Mouse (Mus musculus) hindbrain, embryonic 15.5 days (tissue): ENCODE data around the gene Ccl20. TPM values are rescaled to one million over a fixed set of nuclear protein-coding genes. Genes with fewer than 3 reads are reported as not detected.

Experiments used
- ATAC-seq: fragments of 200-750 bp; cut with Nextera tagmentation; 2 replicates; pipeline ENCODE4 v1.8.0; 2017; ENCODE audit warnings: low read depth, moderate number of reproducible peaks, moderate TSS enrichment; ENCODE audit not compliant: low FRiP score
- H3K27ac ChIP-seq: fragments of 300-500 bp; sonication (generic); replicated peaks from 2 replicates; pipeline ENCODE4 v1.5.1; 2015; ENCODE audit warnings: mild to moderate bottlenecking, inconsistent platforms
- H3K27me3 ChIP-seq: fragments of 300-500 bp; sonication (generic); 2 replicates; pipeline ENCODE4 v1.6.1; 2015; ENCODE audit warnings: control low read depth, inconsistent platforms
- H3K36me3 ChIP-seq: fragments of 300-500 bp; sonication (generic); 2 replicates; pipeline ENCODE4 v1.6.1; 2015; ENCODE audit warnings: control low read depth, inconsistent platforms
- H3K4me1 ChIP-seq: fragments of 300-500 bp; sonication (generic); replicated peaks from 2 replicates; pipeline ENCODE4 v1.6.1; 2015; ENCODE audit warnings: control low read depth, inconsistent platforms
- H3K4me2 ChIP-seq: fragments of 300-500 bp; sonication (generic); 2 replicates; pipeline ENCODE4 v1.6.1; 2015; ENCODE audit warnings: moderate library complexity, mild to moderate bottlenecking, inconsistent platforms
- H3K4me3 ChIP-seq: fragments of 300-500 bp; sonication (generic); 2 replicates; pipeline ENCODE4 v1.5.1; 2015; ENCODE audit warnings: mild to moderate bottlenecking, inconsistent platforms
- H3K9ac ChIP-seq: fragments of 300-500 bp; sonication (generic); 2 replicates; pipeline ENCODE4 v1.6.1; 2015; ENCODE audit warnings: inconsistent platforms
- H3K9me3 ChIP-seq: fragments of 300-500 bp; sonication (generic); 2 replicates; pipeline ENCODE4 v1.6.1; 2016; ENCODE audit warnings: control low read depth, inconsistent platforms
- WGBS: fragments of 180-500 bp; shearing (Covaris S2); methylation state at CpG from one replicate; pipeline ENCODE4 v1.1.7; 2015; 5-methylcytosine and 5-hydroxymethylcytosine counted together
- polyA plus RNA-seq: library from polyadenylated mRNA; unstranded; fragments of >200 nt; fragmentation: Nextera tagmentation; extraction: Ambion mirVana; gene quantifications from 2 replicates; pipeline ENCODE4 v1.2.1, GENCODE M21; 2015

Ccl20 gene
- not detected in 2 replicates for polyA plus RNA-seq

DNA sequence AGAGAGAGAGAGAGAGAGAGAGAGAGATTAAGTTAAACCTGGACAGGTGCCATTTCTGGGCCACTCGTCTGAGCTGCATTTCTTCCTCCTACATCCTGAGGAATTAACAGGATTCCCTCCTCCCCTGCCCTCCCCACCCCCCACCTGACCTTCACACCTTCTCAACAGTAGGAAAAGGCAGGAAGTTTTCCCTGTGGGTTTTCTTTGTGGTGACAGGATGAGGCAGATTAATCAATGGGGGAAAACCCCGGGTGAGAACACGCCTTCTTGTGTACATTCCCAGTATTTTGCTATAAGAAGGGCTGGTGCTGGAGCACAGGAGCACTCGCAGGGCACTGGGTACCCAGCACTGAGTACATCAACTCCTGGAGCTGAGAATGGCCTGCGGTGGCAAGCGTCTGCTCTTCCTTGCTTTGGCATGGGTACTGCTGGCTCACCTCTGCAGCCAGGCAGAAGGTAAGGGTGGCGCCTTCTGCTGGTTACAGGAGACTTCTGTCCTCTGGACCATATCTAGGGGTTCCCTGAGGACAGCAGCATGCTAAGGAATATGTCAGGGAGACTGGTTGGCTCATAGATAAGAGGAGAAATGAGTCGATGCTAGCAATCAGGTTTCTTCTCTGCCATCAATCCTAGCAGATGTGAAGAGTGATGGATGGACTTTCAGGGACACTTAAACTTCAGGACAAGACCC is at the start of gene Ccl20:
Gene Ccl20, plus strand, starts transcription at position 320 of the 691 bp plus-strand sequence.
- no peak within 1 kb of the TSS for H3K4me3 ChIP-seq
- H3K9me3 ChIP-seq, result no peaks in the 10 kb centered on the region
- no peaks in the 10 kb centered on the region for H3K36me3 ChIP-seq
- H3K27ac ChIP-seq, result no peak within 1 kb of the TSS
- H3K4me2 ChIP-seq, result no peak within 1 kb of the TSS
- H3K9ac ChIP-seq, result no peak within 1 kb of the TSS
- no peaks in the 10 kb centered on the region for H3K4me1 ChIP-seq
- 43% methylated on average over 8 of the region's 8 CpGs for WGBS
- no peaks in the 10 kb centered on the region for H3K27me3 ChIP-seq
- no peak for ATAC-seq

DNA sequence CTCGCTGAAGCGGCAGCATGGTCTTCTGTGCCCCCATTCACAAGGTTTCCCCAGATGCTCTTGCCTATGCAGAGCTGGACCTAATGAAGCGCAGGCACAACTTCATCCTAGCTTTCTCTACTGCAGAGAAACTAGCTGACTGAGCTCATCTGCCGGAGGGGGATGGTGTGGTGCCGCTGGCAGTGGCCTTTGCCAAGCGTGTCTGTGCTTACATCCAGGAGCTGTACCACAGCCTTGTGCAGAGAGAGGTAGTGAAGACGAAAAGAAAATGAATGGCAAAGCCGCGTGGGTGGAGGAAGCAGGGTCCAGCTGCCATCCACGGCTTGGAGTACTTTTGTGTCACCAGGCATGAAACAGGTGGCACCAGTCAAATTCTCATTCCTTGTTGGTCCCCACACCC is 49.4 kb upstream of the Ccl20 start:
- Histone ChIP-seq H3K9me3 (no peaks in the 10 kb centered on the region), H3K9ac (no peak overlapping the region), H3K4me2 (no peak overlapping the region), H3K36me3 (no peaks in the 10 kb centered on the region), H3K4me1 (no peaks in the 10 kb centered on the region), H3K4me3 (no peak overlapping the region), H3K27me3 (no peaks in the 10 kb centered on the region), H3K27ac (no peak overlapping the region)
- ATAC-seq, result no peak
- 85% methylated on average over 10 of the region's 10 CpGs for WGBS

DNA sequence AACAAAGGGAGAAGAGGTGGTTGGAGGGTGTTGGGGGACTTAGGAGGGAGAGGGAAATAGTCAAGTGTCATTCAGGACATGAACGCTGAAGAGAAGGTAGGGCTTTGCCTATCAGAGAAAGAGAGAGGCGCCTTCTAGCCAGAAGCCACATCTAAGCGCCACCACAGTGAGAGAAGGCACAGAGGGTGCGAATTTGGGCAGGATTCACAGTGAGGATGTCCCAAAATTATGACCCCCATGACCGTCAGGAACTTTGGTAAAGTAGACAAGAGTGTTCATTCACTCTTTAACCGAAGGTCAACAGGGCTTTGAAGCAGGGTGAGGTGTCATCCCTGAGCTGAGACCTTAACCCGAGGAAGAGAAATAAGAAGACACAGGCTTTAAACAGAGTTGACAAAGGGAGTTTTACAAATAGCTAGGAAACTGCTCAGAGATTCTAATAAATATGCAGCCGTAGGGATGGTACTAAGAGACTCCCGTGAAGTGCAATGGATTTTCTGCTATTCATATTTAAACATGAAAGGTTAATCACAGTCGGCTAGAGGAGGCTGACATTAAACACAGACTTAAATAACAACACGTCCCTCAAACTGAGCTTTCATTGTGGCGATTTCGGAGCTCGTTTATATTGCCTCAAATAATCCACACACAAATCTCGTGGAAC is 40.9 kb upstream of the Ccl20 start:
- WGBS, result 39% methylated on average over 15 of the region's 15 CpGs
- no peaks in the 10 kb centered on the region for H3K36me3 ChIP-seq
- peak overlapping the region; percentile 27 for H3K4me3 ChIP-seq
- H3K9ac ChIP-seq, result no peak overlapping the region
- H3K4me2 ChIP-seq, result peak overlapping the region; percentile 47
- no peaks in the 10 kb centered on the region for H3K4me1 ChIP-seq
- H3K27ac ChIP-seq, result no peak overlapping the region
- no peaks in the 10 kb centered on the region for H3K27me3 ChIP-seq
- ATAC-seq, result peak; percentile 65
- no peaks in the 10 kb centered on the region for H3K9me3 ChIP-seq

DNA sequence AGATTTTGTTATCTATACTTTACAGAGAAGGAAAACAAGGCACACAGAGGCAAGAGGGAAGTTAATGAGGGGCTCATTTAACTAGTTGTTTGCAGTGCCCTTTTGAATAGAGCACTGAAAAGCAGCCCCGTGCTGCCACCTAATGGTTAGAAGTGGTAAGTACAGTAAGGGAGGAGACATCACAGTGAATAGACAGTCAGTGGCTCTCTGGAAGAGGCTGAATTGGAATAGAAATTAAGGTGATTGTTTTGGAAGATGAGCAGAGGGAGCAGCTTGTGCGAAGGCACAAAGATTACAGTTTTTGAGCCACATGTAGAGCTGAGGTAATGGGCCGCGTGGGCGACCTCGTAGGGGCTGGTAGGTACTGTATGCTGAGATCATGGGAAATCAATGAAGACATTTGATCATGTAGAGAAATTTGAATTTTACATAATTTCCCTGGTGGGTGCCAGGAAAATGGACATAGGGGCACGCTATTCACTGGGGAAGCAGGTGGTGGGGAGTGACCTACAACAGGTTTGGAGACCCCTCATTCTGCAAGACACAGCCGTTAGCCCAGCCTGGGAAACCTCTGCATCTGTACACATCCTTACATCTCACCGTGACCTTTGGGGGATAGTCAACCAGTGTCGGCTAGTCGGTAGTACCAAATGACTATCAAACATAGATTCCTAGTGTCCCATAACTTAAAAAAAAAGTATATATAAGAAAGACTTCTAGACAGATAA is 40.2 kb upstream of the Ccl20 start:
- H3K36me3 ChIP-seq, result no peaks in the 10 kb centered on the region
- H3K27me3 ChIP-seq, result no peaks in the 10 kb centered on the region
- ATAC-seq, result peak; percentile 93
- no peaks in the 10 kb centered on the region for H3K4me1 ChIP-seq
- no peak overlapping the region for H3K27ac ChIP-seq
- peak overlapping the region; percentile 27 for H3K4me3 ChIP-seq
- H3K9me3 ChIP-seq, result no peaks in the 10 kb centered on the region
- H3K9ac ChIP-seq, result no peak overlapping the region
- H3K4me2 ChIP-seq, result peak overlapping the region; percentile 47
- WGBS, result 45% methylated on average over 11 of the region's 11 CpGs

DNA sequence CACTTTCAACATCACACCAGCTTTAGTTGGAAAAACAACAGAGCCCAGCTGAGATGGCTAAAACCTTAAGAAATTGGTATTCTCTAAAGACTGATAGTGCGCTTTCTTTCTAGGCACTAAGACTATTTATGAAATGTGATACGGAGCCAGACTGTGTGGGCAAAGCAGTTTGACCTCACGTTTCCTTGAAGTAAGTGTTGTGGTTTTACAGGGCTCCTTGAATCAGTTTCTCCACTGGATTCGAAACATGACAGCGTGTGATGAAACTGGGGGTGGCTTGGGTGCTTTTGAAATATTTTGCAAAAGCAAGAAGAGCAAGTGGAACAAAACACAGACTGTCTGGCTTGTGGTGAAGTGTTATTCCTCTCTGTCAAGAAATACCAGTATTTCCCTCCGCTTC is 39.5 kb upstream of the Ccl20 start:
- ATAC-seq, result no peak
- no peaks in the 10 kb centered on the region for H3K9me3 ChIP-seq
- H3K4me3 ChIP-seq, result no peak overlapping the region
- 82% methylated on average over 6 of the region's 6 CpGs for WGBS
- H3K27ac ChIP-seq, result no peak overlapping the region
- no peak overlapping the region for H3K4me2 ChIP-seq
- no peaks in the 10 kb centered on the region for H3K36me3 ChIP-seq
- no peak overlapping the region for H3K9ac ChIP-seq
- H3K4me1 ChIP-seq, result no peaks in the 10 kb centered on the region
- H3K27me3 ChIP-seq, result no peaks in the 10 kb centered on the region

DNA sequence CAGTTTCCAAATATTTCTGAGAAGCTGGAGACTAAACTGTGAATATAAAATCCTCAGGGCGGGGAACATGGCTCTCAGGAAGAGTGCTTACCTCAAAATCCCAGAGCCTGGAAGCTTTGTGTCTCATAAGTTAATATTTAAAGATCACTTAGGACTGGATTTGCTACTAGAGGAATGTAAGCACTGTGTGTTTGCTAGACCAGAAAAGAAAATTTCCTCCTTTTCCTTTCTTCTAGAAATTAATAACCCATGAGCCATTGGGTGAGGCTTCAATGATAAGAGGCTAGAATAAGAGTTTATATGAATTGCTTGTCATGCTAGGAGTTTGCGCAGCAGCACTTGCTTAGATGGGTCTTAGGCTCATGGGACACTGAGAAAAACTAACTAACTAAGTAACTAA is 31.8 kb upstream of the Ccl20 start:
- H3K9me3 ChIP-seq, result no peaks in the 10 kb centered on the region
- ATAC-seq, result no peak
- WGBS, result 92% methylated on average over 2 of the region's 2 CpGs

DNA sequence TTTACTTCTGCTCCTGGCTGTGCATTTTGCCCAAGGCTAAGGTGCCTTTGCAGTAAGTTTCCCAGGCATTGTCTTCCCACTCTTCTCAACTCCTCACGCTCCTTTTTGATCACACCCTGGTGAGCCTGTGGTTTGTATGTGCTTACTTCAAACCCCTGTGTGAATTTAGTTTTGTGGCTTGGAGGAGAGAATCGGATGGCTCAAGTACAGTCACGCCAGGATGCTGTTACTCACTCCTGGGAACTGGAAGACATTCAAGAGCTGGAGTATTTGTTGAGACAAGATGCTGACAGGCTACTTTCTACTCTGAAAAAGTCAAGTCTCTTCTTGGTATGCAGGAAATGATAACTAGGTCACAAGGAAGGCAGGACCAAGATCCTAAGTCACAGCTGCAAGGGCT is 25.3 kb upstream of the Ccl20 start:
- H3K27me3 ChIP-seq, result no peaks in the 10 kb centered on the region
- no peak overlapping the region for H3K4me2 ChIP-seq
- H3K9ac ChIP-seq, result no peak overlapping the region
- no peak overlapping the region for H3K27ac ChIP-seq
- no peaks in the 10 kb centered on the region for H3K4me1 ChIP-seq
- H3K36me3 ChIP-seq, result no peaks in the 10 kb centered on the region
- H3K4me3 ChIP-seq, result no peak overlapping the region
- H3K9me3 ChIP-seq, result no peaks in the 10 kb centered on the region
- no peak for ATAC-seq
- 81% methylated on average over 3 of the region's 3 CpGs for WGBS

More for the DNA sequence above, 31.8 kb upstream of the Ccl20 start:
- no peak overlapping the region for H3K4me2 ChIP-seq
- no peaks in the 10 kb centered on the region for H3K36me3 ChIP-seq
- no peak overlapping the region for H3K27ac ChIP-seq
- no peak overlapping the region for H3K4me3 ChIP-seq
- H3K27me3 ChIP-seq, result no peaks in the 10 kb centered on the region
- H3K9ac ChIP-seq, result no peak overlapping the region
- no peaks in the 10 kb centered on the region for H3K4me1 ChIP-seq

DNA sequence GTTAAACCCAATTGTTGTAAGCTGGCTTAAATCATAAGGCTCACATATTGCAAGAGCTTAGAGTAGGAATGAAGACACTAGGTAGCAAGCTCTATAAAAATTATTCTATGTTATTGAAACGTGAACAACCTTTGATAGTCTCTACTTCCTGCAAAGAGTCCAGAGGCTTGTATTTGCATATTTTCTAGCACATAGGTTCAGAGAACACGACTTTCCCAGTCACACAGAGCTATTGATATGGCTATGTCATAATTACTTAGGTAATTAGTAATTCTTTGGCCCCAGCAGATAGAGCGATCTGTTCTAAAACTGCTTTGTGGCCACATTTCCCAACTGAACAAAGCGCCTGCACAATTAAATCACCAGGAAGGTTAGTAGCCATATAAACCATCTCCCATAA is 19.6 kb upstream of the Ccl20 start:
- no peaks in the 10 kb centered on the region for H3K27me3 ChIP-seq
- H3K27ac ChIP-seq, result no peak overlapping the region
- no peaks in the 10 kb centered on the region for H3K36me3 ChIP-seq
- H3K9ac ChIP-seq, result no peak overlapping the region
- ATAC-seq, result no peak
- H3K4me2 ChIP-seq, result no peak overlapping the region
- H3K4me1 ChIP-seq, result 0 out of 2 replicates have a peak, but pooled peaks cover 5% of the 10 kb centered on the region
- WGBS, result 79% methylated on average over 4 of the region's 4 CpGs
- H3K4me3 ChIP-seq, result no peak overlapping the region
- H3K9me3 ChIP-seq, result no peaks in the 10 kb centered on the region

DNA sequence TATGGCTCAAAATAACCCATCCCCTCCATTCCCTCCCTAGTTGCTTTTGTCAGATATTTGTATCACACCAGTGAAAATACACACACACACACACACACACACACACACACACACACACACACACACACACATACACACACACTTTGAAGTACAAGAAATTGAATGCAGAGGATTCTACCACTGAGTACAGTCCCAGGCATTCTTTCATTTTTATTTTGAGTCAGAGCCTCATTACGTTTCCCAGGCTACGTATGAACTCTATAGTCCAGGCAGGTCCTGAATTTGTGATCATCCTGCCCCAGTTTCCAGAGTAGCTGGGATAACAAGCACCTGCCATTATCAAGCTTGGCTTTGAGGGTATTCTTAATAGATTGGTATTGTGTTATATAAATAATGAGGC is 17.4 kb upstream of the Ccl20 start:
- Histone ChIP-seq H3K36me3 (no peaks in the 10 kb centered on the region), H3K9ac (no peak overlapping the region), H3K27ac (no peak overlapping the region), H3K9me3 (no peaks in the 10 kb centered on the region), H3K4me2 (no peak overlapping the region), H3K4me3 (no peak overlapping the region), H3K4me1 (0 out of 2 replicates have a peak, but pooled peaks cover 7% of the 10 kb centered on the region), H3K27me3 (no peaks in the 10 kb centered on the region)
- no peak for ATAC-seq
- 77% methylated on average over 2 of the region's 2 CpGs for WGBS

DNA sequence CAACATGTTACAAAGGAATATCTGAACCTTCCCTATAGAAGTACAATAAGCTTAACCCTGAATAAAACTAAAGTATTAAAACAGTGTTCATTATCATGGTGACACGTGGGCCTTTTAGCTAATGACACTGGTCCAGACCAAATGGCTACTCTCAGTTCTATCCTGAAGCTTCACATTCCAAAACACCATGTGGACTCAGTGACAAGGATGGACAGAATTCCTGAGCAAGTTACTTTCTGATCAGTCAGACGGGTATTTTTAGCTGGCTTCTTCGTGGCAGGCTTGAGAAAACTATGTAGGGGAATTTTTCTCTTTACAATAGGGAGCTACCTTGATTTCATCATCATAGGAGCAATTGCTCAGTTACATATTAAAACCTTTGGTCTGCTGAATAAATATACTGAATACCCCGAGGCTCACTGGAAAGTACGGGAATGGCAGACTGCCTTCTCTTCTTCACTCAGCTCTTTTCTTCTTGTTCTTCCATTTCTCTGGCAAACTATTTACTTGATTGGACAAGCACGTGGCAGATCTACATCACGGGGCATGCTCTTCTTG is 16.9 kb upstream of the Ccl20 start:
- 0 out of 2 replicates have a peak, but pooled peaks cover 7% of the 10 kb centered on the region for H3K4me1 ChIP-seq
- no peak for ATAC-seq
- no peaks in the 10 kb centered on the region for H3K36me3 ChIP-seq
- H3K9ac ChIP-seq, result no peak overlapping the region
- no peaks in the 10 kb centered on the region for H3K9me3 ChIP-seq
- H3K4me2 ChIP-seq, result no peak overlapping the region
- H3K27ac ChIP-seq, result no peak overlapping the region
- no peak overlapping the region for H3K4me3 ChIP-seq
- no peaks in the 10 kb centered on the region for H3K27me3 ChIP-seq
- 85% methylated on average over 7 of the region's 7 CpGs for whole genome bisulfite sequencing

DNA sequence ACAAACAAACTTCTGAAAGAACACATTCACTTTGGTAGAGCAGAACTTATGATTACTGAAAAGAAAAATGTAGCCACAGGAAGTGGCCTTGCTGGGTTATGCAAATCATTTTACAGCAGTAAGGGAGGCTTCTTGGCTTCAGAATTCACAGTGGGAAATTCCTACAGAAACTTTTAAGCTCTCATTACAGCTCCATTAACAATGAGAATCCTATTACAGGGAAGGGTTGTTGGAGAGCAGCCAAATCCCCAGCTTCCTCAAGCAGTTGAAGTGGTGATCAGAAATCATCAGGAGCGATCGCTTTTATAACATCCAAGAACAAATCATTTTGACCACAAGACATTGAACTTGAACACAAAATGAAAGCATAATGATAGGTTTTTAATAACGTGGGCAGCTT is 14.7 kb upstream of the Ccl20 start:
- WGBS, result 29% methylated on average over 3 of the region's 3 CpGs
- Histone ChIP-seq H3K9me3 (no peaks in the 10 kb centered on the region), H3K27me3 (no peaks in the 10 kb centered on the region), H3K27ac (no peak overlapping the region), H3K4me3 (no peak overlapping the region), H3K4me1 (0 out of 2 replicates have a peak, but pooled peaks cover 7% of the 10 kb centered on the region), H3K36me3 (no peaks in the 10 kb centered on the region), H3K4me2 (no peak overlapping the region), H3K9ac (no peak overlapping the region)
- no peak for ATAC-seq

DNA sequence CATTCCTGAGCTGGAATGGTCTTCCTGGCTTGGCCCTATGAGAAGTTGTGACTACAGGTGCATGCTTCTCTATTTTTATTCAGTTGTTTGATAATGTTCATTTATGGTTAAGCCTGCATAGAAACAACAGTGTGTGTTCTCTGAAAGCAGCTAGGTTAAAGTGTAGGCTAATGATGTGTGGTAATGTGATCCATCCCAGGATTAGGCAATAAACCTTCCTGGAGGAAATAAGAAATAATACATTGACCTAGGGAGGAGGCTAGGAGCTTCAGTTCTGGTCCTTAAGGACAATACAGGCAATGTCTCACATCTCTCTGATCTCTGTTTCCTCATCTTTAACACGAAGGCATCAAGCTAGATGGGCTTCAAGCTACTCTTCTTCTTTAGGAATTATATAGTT is 11.1 kb upstream of the Ccl20 start:
- Histone ChIP-seq H3K36me3 (no peaks in the 10 kb centered on the region), H3K9ac (no peak overlapping the region), H3K27ac (no peak overlapping the region), H3K27me3 (no peaks in the 10 kb centered on the region), H3K4me2 (no peak overlapping the region), H3K9me3 (no peaks in the 10 kb centered on the region), H3K4me1 (0 out of 2 replicates have a peak, but pooled peaks cover 7% of the 10 kb centered on the region), H3K4me3 (no peak overlapping the region)
- WGBS, result 67% methylated on average over 1 of the region's 1 CpGs
- ATAC-seq, result no peak
